11 mouse cellular contexts compared by ENCODE assay signal in genomic region chr6:92499449-92499848, GRCm38 (mm10).
DNase-seq lines count a peak whose midpoint lies in the region; ATAC-seq and TF ChIP-seq lines count a peak whose summit lies in the region.
"Had no signal": no experiment of that assay in that cellular context is flagged by ENCODE, and none has a peak within 500 bp of the region (broad histone marks: within the 10 kb centered on the region; RNA-seq: fewer than 3 reads in every experiment).

No protein-coding gene starts in this region.

- no peak for ATAC-seq in heart, embryonic 15.5 days (replicated peaks; ENCODE audit: insufficient number of reproducible peaks, insufficient read depth, low FRiP score, low read depth)
- no peak for ATAC-seq in forebrain, embryonic 12.5 days (ENCODE audit: low FRiP score)
- ATAC-seq in kidney, embryonic 15.5 days (replicated peaks; ENCODE audit: low FRiP score) = no peak
- ATAC-seq: midbrain, embryonic 15.5 days had no signal

- H3K27ac ChIP-seq in heart, embryonic 15.5 days = peak overlapping the region; percentile 69
- no peak overlapping the region for H3K27ac ChIP-seq in testis, adult 2 months (ENCODE audit: control insufficient read depth, insufficient read depth, low read depth, low read length)
- no peak overlapping the region for H3K27ac ChIP-seq in forebrain, embryonic 12.5 days
- no peak overlapping the region for H3K27ac ChIP-seq in kidney, embryonic 15.5 days
- H3K27ac ChIP-seq: midbrain, embryonic 15.5 days had no signal

- TF ChIP-seq CTCF in testis, adult 2 months (IDR thresholded peaks at IDR 0.05; ENCODE audit: control insufficient read depth, insufficient read depth, insufficient replicate concordance, low read depth, low read length) = no peak

- peak; percentile 28 to 60 for DNase-seq in adrenal gland, adult (ENCODE audit: inconsistent age in 2 of 2, low spot score in 1 of 2)
- DNase-seq in adrenal gland, adult 8-10 months = no peak
- DNase-seq in heart, postnatal 4 days = no peak
- no peak for DNase-seq in testis, postnatal 10 days (ENCODE audit: low spot score)
- DNase-seq: gastrocnemius, postnatal 14 days; lung, postnatal 4 days had no signal

- H3K4me1 ChIP-seq in heart, embryonic 15.5 days (replicated peaks) = peaks cover 25% of the 10 kb centered on the region
- no peaks in the 10 kb centered on the region for H3K4me1 ChIP-seq in testis, adult 2 months (ENCODE audit: control insufficient read depth, insufficient read depth, low read length)
- H3K4me1 ChIP-seq in forebrain, embryonic 12.5 days = no peaks in the 10 kb centered on the region
- peaks cover 20% of the 10 kb centered on the region; the same call in 1 of the 2 replicates for H3K4me1 ChIP-seq in kidney, embryonic 15.5 days

- H3K9ac ChIP-seq in heart, embryonic 15.5 days = no peak overlapping the region
- no peak overlapping the region for H3K9ac ChIP-seq in forebrain, embryonic 12.5 days
- no peak overlapping the region for H3K9ac ChIP-seq in kidney, embryonic 15.5 days
- H3K9ac ChIP-seq: midbrain, embryonic 15.5 days had no signal

- no peak overlapping the region for H3K4me2 ChIP-seq in heart, embryonic 15.5 days
- no peak overlapping the region for H3K4me2 ChIP-seq in forebrain, embryonic 12.5 days
- H3K4me2 ChIP-seq in kidney, embryonic 15.5 days = no peak overlapping the region
- H3K4me2 ChIP-seq: midbrain, embryonic 15.5 days had no signal

- H3K36me3 ChIP-seq in heart, embryonic 15.5 days = no peaks in the 10 kb centered on the region
- no peaks in the 10 kb centered on the region for H3K36me3 ChIP-seq in testis, adult 2 months (ENCODE audit: control insufficient read depth, insufficient read depth, low read length)
- no peaks in the 10 kb centered on the region for H3K36me3 ChIP-seq in forebrain, embryonic 12.5 days (replicated peaks)
- H3K36me3 ChIP-seq in kidney, embryonic 15.5 days = no peaks in the 10 kb centered on the region
- H3K36me3 ChIP-seq: midbrain, embryonic 15.5 days had no signal

- no peak for TF ChIP-seq POLR2A in testis, adult 2 months (IDR thresholded peaks at IDR 0.05; ENCODE audit: control insufficient read depth, low read depth, low read length)

- H3K9me3 ChIP-seq in heart, embryonic 15.5 days (replicated peaks) = no peaks in the 10 kb centered on the region
- H3K9me3 ChIP-seq in forebrain, embryonic 12.5 days = no peaks in the 10 kb centered on the region
- H3K9me3 ChIP-seq in kidney, embryonic 15.5 days (replicated peaks) = no peaks in the 10 kb centered on the region
- H3K9me3 ChIP-seq: midbrain, embryonic 15.5 days had no signal

- 40% methylated on average over 4 of the region's 4 CpGs for WGBS in heart, embryonic 15.5 days
- 81% methylated on average over 4 of the region's 4 CpGs for WGBS in forebrain, embryonic 12.5 days
- WGBS in kidney, embryonic 15.5 days = 64% methylated on average over 4 of the region's 4 CpGs

- no peaks in the 10 kb centered on the region for H3K27me3 ChIP-seq in heart, embryonic 15.5 days
- H3K27me3 ChIP-seq in testis, adult 2 months (ENCODE audit: control insufficient read depth, insufficient read depth, low read length) = no peaks in the 10 kb centered on the region
- H3K27me3 ChIP-seq in forebrain, embryonic 12.5 days = no peaks in the 10 kb centered on the region
- no peaks in the 10 kb centered on the region for H3K27me3 ChIP-seq in kidney, embryonic 15.5 days
- H3K27me3 ChIP-seq: midbrain, embryonic 15.5 days had no signal

- H3K4me3 ChIP-seq in heart, embryonic 15.5 days = no peak overlapping the region
- H3K4me3 ChIP-seq in testis, adult 2 months (ENCODE audit: control insufficient read depth, low read depth, low read length) = peak overlapping the region; percentile 64
- no peak overlapping the region for H3K4me3 ChIP-seq in forebrain, embryonic 12.5 days (replicated peaks)
- no peak overlapping the region for H3K4me3 ChIP-seq in kidney, embryonic 15.5 days (replicated peaks)
- H3K4me3 ChIP-seq: midbrain, embryonic 15.5 days had no signal

Comparison
In these comparisons a context has a peak if more than half of its experiments do, and no peak if none do; other contexts are left out.
1. DNase-seq: peak in adrenal gland, adult (2 of 2); none in adrenal gland, adult 8-10 months (single experiment), heart, postnatal 4 days (single experiment) and testis, postnatal 10 days (single experiment).